ENCODE assay signal across 11 mouse cellular contexts in genomic region chr9:64195554-64195953, GRCm38 (mm10). TPM values are rescaled to one million over a fixed set of nuclear protein-coding genes. Genes with fewer than 3 reads are reported as not detected.
DNase-seq lines count a peak whose midpoint lies in the region; ATAC-seq and TF ChIP-seq lines count a peak whose summit lies in the region.
"Had no signal": no experiment of that assay in that cellular context is flagged by ENCODE, and none has a peak within 500 bp of the region (broad histone marks: within the 10 kb centered on the region; RNA-seq: fewer than 3 reads in every experiment).

No protein-coding gene starts in this region.

- H3K9ac ChIP-seq in heart, embryonic 11.5 days (ENCODE audit: low read depth, low read length), result no peak overlapping the region
- no peak overlapping the region for H3K9ac ChIP-seq in forebrain, embryonic 11.5 days (ENCODE audit: low read length)
- H3K9ac ChIP-seq: neural tube, embryonic 13.5 days had no signal

- no peaks in the 10 kb centered on the region for H3K27me3 ChIP-seq in heart, embryonic 11.5 days (ENCODE audit: control insufficient read depth, insufficient read depth, low read length)
- H3K27me3 ChIP-seq in forebrain, embryonic 11.5 days (ENCODE audit: control insufficient read depth, insufficient read depth, low read length), result no peaks in the 10 kb centered on the region
- H3K27me3 ChIP-seq: neural tube, embryonic 13.5 days had no signal

- DNase-seq in heart, postnatal 36 days, result no peak
- peak; percentile 7 for DNase-seq in brain, embryonic 14.5 days (ENCODE audit: low read depth)
- DNase-seq in layer of hippocampus, adult 2 months (ENCODE audit: low spot score in 2 of 2), result peak; percentile 58 to 78
- DNase-seq in left cerebral cortex, postnatal 36 days (ENCODE audit: low spot score in 2 of 2), result peak; percentile 74 to 81
- DNase-seq in gastrocnemius, postnatal 10 days, result no peak
- DNase-seq in forebrain, embryonic 11.5 days (ENCODE audit: low spot score), result no peak
- no peak for DNase-seq in lung, postnatal 10 days

- 62% methylated on average over 4 of the region's 4 CpGs for WGBS in heart, embryonic 11.5 days (ENCODE audit: insufficient replicate concordance)
- WGBS in forebrain, embryonic 11.5 days, result 86% methylated on average over 4 of the region's 4 CpGs

- H3K27ac ChIP-seq in heart, embryonic 11.5 days (ENCODE audit: low read depth, low read length), result peak overlapping the region; percentile 22; the same call in 1 of the 2 replicates
- H3K27ac ChIP-seq in layer of hippocampus, adult 2 months, result peak overlapping the region; percentile 90
- H3K27ac ChIP-seq in forebrain, embryonic 11.5 days (ENCODE audit: low read depth, low read length), result no peak overlapping the region
- H3K27ac ChIP-seq: neural tube, embryonic 13.5 days had no signal

- H3K36me3 ChIP-seq in heart, embryonic 11.5 days (ENCODE audit: control insufficient read depth, insufficient read depth, low read length), result peaks cover 10% of the 10 kb centered on the region; the same call in 1 of the 2 replicates
- peaks cover 4% of the 10 kb centered on the region; the same call in 1 of the 2 replicates for H3K36me3 ChIP-seq in forebrain, embryonic 11.5 days (ENCODE audit: control insufficient read depth, insufficient read depth, low read length)

- no peak overlapping the region for H3K4me2 ChIP-seq in heart, embryonic 11.5 days
- H3K4me2 ChIP-seq in forebrain, embryonic 11.5 days (ENCODE audit: low read depth, low read length, severe bottlenecking), result no peak overlapping the region
- H3K4me2 ChIP-seq: liver, embryonic 11.5 days; neural tube, embryonic 13.5 days had no signal

- 0 out of 2 replicates have a peak, but pooled peaks cover 4% of the 10 kb centered on the region for H3K4me1 ChIP-seq in heart, embryonic 11.5 days (ENCODE audit: control insufficient read depth, insufficient read depth, low read length)
- no peaks in the 10 kb centered on the region for H3K4me1 ChIP-seq in forebrain, embryonic 11.5 days (replicated peaks; ENCODE audit: control insufficient read depth, insufficient read depth, low read length)
- H3K4me1 ChIP-seq: neural tube, embryonic 13.5 days had no signal

- no peak for ATAC-seq in heart, embryonic 11.5 days (replicated peaks; ENCODE audit: insufficient number of reproducible peaks, low FRiP score, low TSS enrichment)
- ATAC-seq in forebrain, embryonic 11.5 days (replicated peaks; ENCODE audit: low FRiP score), result no peak
- ATAC-seq: forebrain, embryonic 14.5 days had no signal

- no peaks in the 10 kb centered on the region for H3K9me3 ChIP-seq in heart, embryonic 11.5 days (replicated peaks; ENCODE audit: control insufficient read depth, low read length)
- H3K9me3 ChIP-seq in forebrain, embryonic 11.5 days (ENCODE audit: control insufficient read depth, low read length), result no peaks in the 10 kb centered on the region
- H3K9me3 ChIP-seq: neural tube, embryonic 13.5 days had no signal

- intact Hi-C loops in heart, postnatal 36 days (cut with DNase I), result no loop called here
- intact Hi-C loops in left cerebral cortex, postnatal 36 days (cut with DNase I), result no loop called here

- no peak for TF ChIP-seq POLR2A in brain, embryonic 14.5 days (IDR thresholded peaks at IDR 0.05; ENCODE audit: borderline replicate concordance, extremely low read depth, insufficient read depth, insufficient read length, poor library complexity, severe bottlenecking)

- H3K4me3 ChIP-seq in heart, embryonic 11.5 days (ENCODE audit: low read depth, low read length), result no peak overlapping the region
- H3K4me3 ChIP-seq in layer of hippocampus, adult 2 months, result no peak overlapping the region
- no peak overlapping the region for H3K4me3 ChIP-seq in forebrain, embryonic 11.5 days (ENCODE audit: low read depth, low read length)
- H3K4me3 ChIP-seq: neural tube, embryonic 13.5 days had no signal

- TF ChIP-seq CTCF in brain, embryonic 14.5 days (IDR thresholded peaks at IDR 0.05; ENCODE audit: borderline replicate concordance, extremely low read depth, insufficient read depth, insufficient read length), result no peak
- no peak for TF ChIP-seq CTCF in layer of hippocampus, adult 2 months (conservative IDR thresholded peaks at IDR 0.05)

RNA-seq across cellular contexts. Expression of gene Snapc5, which starts 16.5 kb away (rescaled TPM):
- polyA plus RNA-seq in heart, embryonic 11.5 days (2014; fragmentation: Nextera tagmentation; extraction: Ambion mirVana), result 22.4 and 28.0 TPM in 2 replicates
- total RNA-seq in heart, postnatal 36 days (2021), result 10 to 100 TPM; 21.8 to 22.6 TPM
- 14.5 and 16.9 TPM in 2 replicates for polyA plus RNA-seq in brain, embryonic 14.5 days (2012; rRNA removed)
- total RNA-seq in layer of hippocampus, adult 2 months (2021), result 10 to 100 TPM; 15.0 to 19.6 TPM
- 10 to 100 TPM; 20.5 to 22.4 TPM for total RNA-seq in left cerebral cortex, postnatal 36 days (2021)
- total RNA-seq in gastrocnemius, postnatal 10 days (2021), result 10 to 100 TPM; 17.4 to 17.5 TPM
- 34.2 and 35.2 TPM in 2 replicates for polyA plus RNA-seq in forebrain, embryonic 11.5 days (2014; fragmentation: Nextera tagmentation; extraction: Ambion mirVana)

RNA-seq across cellular contexts. Expression of gene Rpl4, which starts 22.4 kb away (rescaled TPM):
- 980 and 988 TPM in 2 replicates for polyA plus RNA-seq in heart, embryonic 11.5 days (2014; fragmentation: Nextera tagmentation; extraction: Ambion mirVana)
- 100 to 1,000 TPM; 454 to 482 TPM for total RNA-seq in heart, postnatal 36 days (2021)
- 714 and 763 TPM in 2 replicates for polyA plus RNA-seq in brain, embryonic 14.5 days (2012; rRNA removed)
- total RNA-seq in layer of hippocampus, adult 2 months (2021), result 100 to 1,000 TPM; 607 to 624 TPM
- 100 to 1,000 TPM; 475 to 553 TPM for total RNA-seq in left cerebral cortex, postnatal 36 days (2021)
- total RNA-seq in gastrocnemius, postnatal 10 days (2021), result 100 to 1,000 TPM; 811 to 822 TPM
- 1,087 and 1,101 TPM in 2 replicates for polyA plus RNA-seq in forebrain, embryonic 11.5 days (2014; fragmentation: Nextera tagmentation; extraction: Ambion mirVana)

RNA-seq across cellular contexts. Expression of gene Zwilch, which starts 22.6 kb away (rescaled TPM):
- polyA plus RNA-seq in heart, embryonic 11.5 days (2014; fragmentation: Nextera tagmentation; extraction: Ambion mirVana), result 24.3 and 28.5 TPM in 2 replicates
- under 1 TPM; 0.61 to 0.79 TPM for total RNA-seq in heart, postnatal 36 days (2021)
- polyA plus RNA-seq in brain, embryonic 14.5 days (2012; rRNA removed), result 12.8 and 20.1 TPM in 2 replicates
- total RNA-seq in layer of hippocampus, adult 2 months (2021), result 1 to 10 TPM; 2.6 to 4.8 TPM
- total RNA-seq in left cerebral cortex, postnatal 36 days (2021), result 1 to 10 TPM; 2.7 to 4.2 TPM
- 1 to 10 TPM; 3.1 to 5.3 TPM for total RNA-seq in gastrocnemius, postnatal 10 days (2021)
- 43.4 and 49.2 TPM in 2 replicates for polyA plus RNA-seq in forebrain, embryonic 11.5 days (2014; fragmentation: Nextera tagmentation; extraction: Ambion mirVana)

RNA-seq across cellular contexts. Expression of gene Uchl4, which starts 39.4 kb away (rescaled TPM):
- polyA plus RNA-seq in heart, embryonic 11.5 days (2014; fragmentation: Nextera tagmentation; extraction: Ambion mirVana), result 2.7 and 3.1 TPM in 2 replicates
- 1 to 10 TPM; 1.8 to 3.1 TPM for total RNA-seq in heart, postnatal 36 days (2021)
- polyA plus RNA-seq in brain, embryonic 14.5 days (2012; rRNA removed), result 0.20 and 0.79 TPM in 2 replicates
- total RNA-seq in layer of hippocampus, adult 2 months (2021), result 1 to 10 TPM; 2.8 to 2.9 TPM
- 1 to 10 TPM; 2.4 to 2.7 TPM for total RNA-seq in left cerebral cortex, postnatal 36 days (2021)
- total RNA-seq in gastrocnemius, postnatal 10 days (2021), result 1 to 10 TPM; 2.0 to 2.9 TPM
- 3.7 and 4.9 TPM in 2 replicates for polyA plus RNA-seq in forebrain, embryonic 11.5 days (2014; fragmentation: Nextera tagmentation; extraction: Ambion mirVana)

RNA-seq across cellular contexts. Expression of gene Map2k1, which starts 57.9 kb away (rescaled TPM):
- 100 and 108 TPM in 2 replicates for polyA plus RNA-seq in heart, embryonic 11.5 days (2014; fragmentation: Nextera tagmentation; extraction: Ambion mirVana)
- total RNA-seq in heart, postnatal 36 days (2021), result 10 to 100 TPM; 50.1 to 52.8 TPM
- polyA plus RNA-seq in brain, embryonic 14.5 days (2012; rRNA removed), result 29.7 and 33.7 TPM in 2 replicates
- 100 to 1,000 TPM; 329 to 346 TPM for total RNA-seq in layer of hippocampus, adult 2 months (2021)
- total RNA-seq in left cerebral cortex, postnatal 36 days (2021), result 100 to 1,000 TPM; 280 to 296 TPM
- total RNA-seq in gastrocnemius, postnatal 10 days (2021), result 10 to 100 TPM; 69.8 to 71.6 TPM
- polyA plus RNA-seq in forebrain, embryonic 11.5 days (2014; fragmentation: Nextera tagmentation; extraction: Ambion mirVana), result 67.7 and 71.1 TPM in 2 replicates

Comparison
In these comparisons a context has a peak if more than half of its experiments do, and no peak if none do; other contexts are left out.
1. DNase-seq: peak in brain, embryonic 14.5 days (single experiment), layer of hippocampus, adult 2 months (2 of 2) and left cerebral cortex, postnatal 36 days (2 of 2); none in heart, postnatal 36 days (0 of 2), gastrocnemius, postnatal 10 days (single experiment), forebrain, embryonic 11.5 days (single experiment) and lung, postnatal 10 days (single experiment).